Mouse (Mus musculus) heart, embryonic 13.5 days (tissue): Measurements from ENCODE around the gene Omt2b. TPM values are rescaled to one million over a fixed set of nuclear protein-coding genes. Genes with fewer than 3 reads are reported as not detected.
A peak's percentile ranks its signal among the peaks of the same experiment; 100 is the strongest.

Experiments
- ATAC-seq: fragments of 200-750 bp; cut with Nextera tagmentation; 2 replicates; pipeline ENCODE4 v1.8.0; 2017; ENCODE audit warnings: moderate TSS enrichment; ENCODE audit not compliant: insufficient number of reproducible peaks, low FRiP score, low TSS enrichment; ENCODE audit errors: extremely low read depth
- H3K27ac ChIP-seq: fragments of 300-500 bp; sonication (generic); replicated peaks from 2 replicates; pipeline ENCODE4 v1.5.1; 2015; ENCODE audit warnings: moderate library complexity, mild to moderate bottlenecking, inconsistent platforms
- H3K27me3 ChIP-seq: fragments of 300-500 bp; sonication (generic); replicated peaks from 2 replicates; pipeline ENCODE4 v1.6.1; 2015; ENCODE audit warnings: mild to moderate bottlenecking, inconsistent platforms
- H3K36me3 ChIP-seq: fragments of 300-500 bp; sonication (generic); 2 replicates; pipeline ENCODE4 v1.6.1; 2015; ENCODE audit warnings: mild to moderate bottlenecking, inconsistent platforms
- H3K4me1 ChIP-seq: fragments of 300-500 bp; sonication (generic); 2 replicates; pipeline ENCODE4 v1.6.1; 2015; ENCODE audit warnings: inconsistent platforms
- H3K4me2 ChIP-seq: fragments of 300-500 bp; sonication (generic); 2 replicates; pipeline ENCODE4 v1.6.1; 2015; ENCODE audit warnings: inconsistent platforms, mild to moderate bottlenecking, moderate library complexity
- H3K4me3 ChIP-seq: fragments of 300-500 bp; sonication (generic); 2 replicates; pipeline ENCODE4 v1.5.1; 2015; ENCODE audit warnings: moderate library complexity, mild to moderate bottlenecking, inconsistent platforms
- H3K9ac ChIP-seq: fragments of 300-500 bp; sonication (generic); 2 replicates; pipeline ENCODE4 v1.6.1; 2015; ENCODE audit warnings: inconsistent platforms, mild to moderate bottlenecking, moderate library complexity
- H3K9me3 ChIP-seq: fragments of 300-500 bp; sonication (generic); 2 replicates; pipeline ENCODE4 v1.6.1; 2016; ENCODE audit warnings: inconsistent platforms
- WGBS: fragments of 180-500 bp; shearing (Covaris S2); methylation state at CpG from one replicate; pipeline ENCODE4 v1.1.7; 2015; ENCODE audit warnings: mixed read lengths; 5-methylcytosine and 5-hydroxymethylcytosine counted together
- polyA plus RNA-seq: library from polyadenylated mRNA; unstranded; fragments of >200 nt; fragmentation: Nextera tagmentation; extraction: Ambion mirVana; gene quantifications from 2 replicates; pipeline ENCODE4 v1.2.1, GENCODE M21; 2015

The Omt2b gene
- polyA plus RNA-seq, 1 experiment from 2014 or later = not detected

DNA sequence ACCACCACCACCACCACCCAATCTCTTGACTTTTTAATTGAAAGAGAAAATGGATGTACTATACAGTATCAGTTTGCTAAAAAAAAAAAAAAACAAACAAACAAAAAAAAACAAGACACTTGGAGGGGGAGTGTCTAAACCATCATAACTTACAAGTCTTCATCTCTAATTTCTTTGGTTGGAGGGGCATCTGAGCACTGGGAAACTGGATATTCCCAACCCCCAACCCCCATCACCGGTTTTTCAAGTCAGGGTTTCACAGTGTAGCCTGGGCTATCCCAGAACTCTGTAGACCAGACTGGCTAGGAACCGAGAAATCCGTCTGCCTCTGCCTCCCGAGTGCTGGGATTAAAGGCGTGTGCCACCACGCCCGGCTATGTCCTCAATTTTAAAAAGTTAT lies 42.4 kb downstream of the Omt2b start:
- H3K4me2 ChIP-seq = no peak overlapping the region
- no peaks in the 10 kb centered on the region for H3K9me3 ChIP-seq
- H3K9ac ChIP-seq = no peak overlapping the region
- ATAC-seq = no peak
- 84% methylated on average over 7 of the region's 7 CpGs for WGBS
- no peak overlapping the region for H3K27ac ChIP-seq
- no peaks in the 10 kb centered on the region for H3K27me3 ChIP-seq
- no peaks in the 10 kb centered on the region for H3K36me3 ChIP-seq
- peaks cover 4% of the 10 kb centered on the region; the same call in 1 of the 2 replicates for H3K4me1 ChIP-seq
- no peak overlapping the region for H3K4me3 ChIP-seq

DNA sequence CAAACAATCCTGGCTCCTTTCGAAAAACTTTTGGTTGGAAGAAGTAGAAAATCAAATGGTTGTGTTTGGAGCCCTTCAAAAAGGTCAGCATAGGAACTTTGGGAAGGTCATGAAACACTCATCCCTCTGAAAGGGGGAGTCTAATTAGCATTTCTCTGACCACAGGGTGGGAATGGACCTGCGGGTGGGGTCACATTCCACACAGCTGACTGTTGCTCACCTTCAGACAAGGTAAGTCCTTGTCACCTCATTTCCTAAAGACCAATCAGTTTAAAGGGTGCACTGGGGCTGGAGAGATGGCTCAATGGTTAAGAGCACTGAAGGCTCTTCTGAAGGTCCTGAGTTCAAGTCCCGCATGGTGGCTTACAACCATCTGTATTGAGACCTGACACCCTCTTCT lies 44.1 kb downstream of the Omt2b start:
- Histone ChIP-seq H3K4me1 (peaks cover 4% of the 10 kb centered on the region; the same call in 1 of the 2 replicates), H3K27ac (no peak overlapping the region), H3K4me3 (no peak overlapping the region), H3K27me3 (no peaks in the 10 kb centered on the region), H3K9me3 (no peaks in the 10 kb centered on the region), H3K4me2 (no peak overlapping the region), H3K9ac (no peak overlapping the region), H3K36me3 (no peaks in the 10 kb centered on the region)
- ATAC-seq = no peak
- WGBS = 89% methylated on average over 3 of the region's 3 CpGs

DNA sequence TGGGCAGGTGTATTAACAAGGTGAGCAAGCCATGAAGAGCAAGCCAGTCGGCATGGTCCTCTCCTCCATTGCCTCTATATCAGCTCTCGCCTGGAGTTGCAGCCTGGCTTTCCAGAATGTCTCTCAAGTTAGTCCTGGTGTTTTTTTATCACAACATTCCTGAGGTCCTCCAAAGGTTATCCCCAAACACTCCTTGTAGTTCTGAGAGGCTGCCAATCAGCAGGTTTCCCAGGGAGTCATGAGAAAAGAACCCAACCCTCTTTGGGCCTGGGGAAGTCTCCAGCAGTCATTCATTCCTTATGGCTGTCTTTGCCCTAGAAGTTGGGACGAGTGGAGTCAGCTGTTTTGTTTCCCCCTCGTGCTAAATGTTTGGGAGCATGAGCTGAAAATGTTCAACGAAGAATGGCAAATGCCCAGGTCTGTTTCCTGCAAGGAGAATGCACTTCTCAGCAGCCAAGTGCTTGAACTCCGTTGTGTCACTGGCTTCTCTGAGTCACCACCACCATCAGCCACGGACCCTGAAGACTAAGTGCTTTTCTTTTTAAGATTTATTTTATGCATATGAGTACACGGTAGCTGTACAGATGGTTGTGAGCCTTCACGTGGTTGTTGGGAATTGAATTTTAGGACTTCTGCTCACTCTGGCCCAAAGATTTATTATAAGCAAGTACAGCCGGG lies 45.6 kb downstream of the Omt2b start:
- Histone ChIP-seq H3K36me3 (no peaks in the 10 kb centered on the region), H3K27me3 (peaks cover 7% of the 10 kb centered on the region; the same call in 1 of the 2 replicates), H3K4me1 (peaks cover 9% of the 10 kb centered on the region), H3K4me3 (no peak overlapping the region), H3K9ac (no peak overlapping the region), H3K27ac (no peak overlapping the region), H3K4me2 (no peak overlapping the region), H3K9me3 (no peaks in the 10 kb centered on the region)
- ATAC-seq = no peak
- WGBS = 59% methylated on average over 10 of the region's 10 CpGs

DNA sequence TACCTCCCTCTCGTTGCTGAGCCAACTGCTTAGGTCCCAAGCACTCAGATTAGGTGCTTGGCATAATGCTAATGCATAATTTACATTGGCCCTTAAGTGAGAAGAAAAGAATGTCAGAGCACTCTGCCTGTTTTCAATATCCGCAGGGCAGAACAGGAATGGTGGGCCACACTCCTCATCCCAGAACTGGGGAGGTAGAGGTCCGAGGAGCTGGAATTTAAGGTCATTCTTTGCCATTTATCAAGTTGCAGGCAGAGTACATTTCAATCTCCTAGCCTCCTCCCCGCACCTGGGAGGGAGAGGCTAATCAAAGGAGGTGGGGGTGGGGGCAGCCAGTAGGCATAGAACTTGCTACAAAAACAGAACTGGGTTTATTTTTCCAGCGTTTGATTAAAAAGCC lies 47.0 kb downstream of the Omt2b start:
- Histone ChIP-seq H3K4me1 (peaks cover 16% of the 10 kb centered on the region), H3K9me3 (no peaks in the 10 kb centered on the region), H3K27me3 (peaks cover 11% of the 10 kb centered on the region; the same call in 1 of the 2 replicates), H3K27ac (no peak overlapping the region), H3K4me3 (no peak overlapping the region), H3K36me3 (no peaks in the 10 kb centered on the region), H3K9ac (no peak overlapping the region), H3K4me2 (no peak overlapping the region)
- ATAC-seq = no peak
- 48% methylated on average over 5 of the region's 5 CpGs for WGBS

DNA sequence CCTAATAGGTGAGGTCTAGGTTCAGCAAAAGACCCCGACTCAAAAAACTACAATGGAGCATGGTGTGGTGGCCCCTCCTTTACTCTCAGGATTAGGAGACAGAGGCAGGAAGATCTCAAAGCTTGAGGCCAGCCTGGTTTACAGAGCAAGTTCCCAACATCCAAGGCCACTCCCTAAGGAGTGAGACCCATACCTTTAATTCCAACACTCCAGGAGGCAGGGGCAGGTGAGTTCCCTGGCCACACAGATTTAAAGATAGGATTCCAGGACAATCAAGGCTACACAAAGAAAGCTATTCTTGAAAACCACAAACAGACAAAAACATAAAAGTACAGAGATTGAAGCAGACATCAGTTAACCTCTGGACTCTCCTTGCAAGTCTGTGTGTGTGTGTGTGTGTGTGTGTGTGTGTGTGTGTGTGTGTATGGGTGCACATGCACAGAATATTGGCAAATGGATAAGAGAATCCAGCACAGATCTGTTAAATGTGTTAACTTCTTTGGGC lies 47.5 kb downstream of the Omt2b start:
- H3K4me3 ChIP-seq = no peak overlapping the region
- WGBS = 59% methylated on average over 1 of the region's 1 CpGs

DNA sequence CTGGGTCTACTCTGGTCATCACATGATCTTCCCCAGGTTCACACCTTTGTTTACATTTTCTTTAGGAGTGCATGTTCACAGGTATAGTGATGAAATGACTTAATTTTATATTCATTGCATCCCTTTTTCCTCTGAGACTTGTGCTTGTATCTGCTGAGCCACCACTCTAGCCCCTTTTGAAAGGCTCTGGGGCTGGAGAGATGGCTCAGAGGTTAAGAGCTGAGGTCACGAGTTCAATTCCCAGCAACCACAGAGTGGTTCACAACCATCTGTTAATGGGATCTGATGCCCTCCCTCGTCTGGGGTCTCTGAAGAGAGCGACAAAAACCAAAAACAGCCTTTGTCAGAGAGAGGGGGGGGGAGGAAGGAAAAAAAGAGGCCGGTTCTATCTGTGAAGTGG lies 48.1 kb downstream of the Omt2b start:
- Histone ChIP-seq H3K4me1 (peaks cover 16% of the 10 kb centered on the region), H3K27me3 (peaks cover 21% of the 10 kb centered on the region), H3K9me3 (no peaks in the 10 kb centered on the region), H3K27ac (no peak overlapping the region), H3K4me2 (no peak overlapping the region), H3K9ac (no peak overlapping the region), H3K4me3 (no peak overlapping the region), H3K36me3 (no peaks in the 10 kb centered on the region)
- no peak for ATAC-seq
- 67% methylated on average over 4 of the region's 4 CpGs for WGBS

More for the DNA sequence above, 47.5 kb downstream of the Omt2b start:
- no peak for ATAC-seq
- H3K4me2 ChIP-seq = no peak overlapping the region
- no peaks in the 10 kb centered on the region for H3K36me3 ChIP-seq
- H3K9me3 ChIP-seq = no peaks in the 10 kb centered on the region
- no peak overlapping the region for H3K9ac ChIP-seq
- no peak overlapping the region for H3K27ac ChIP-seq
- peaks cover 16% of the 10 kb centered on the region for H3K27me3 ChIP-seq
- H3K4me1 ChIP-seq = peaks cover 16% of the 10 kb centered on the region

DNA sequence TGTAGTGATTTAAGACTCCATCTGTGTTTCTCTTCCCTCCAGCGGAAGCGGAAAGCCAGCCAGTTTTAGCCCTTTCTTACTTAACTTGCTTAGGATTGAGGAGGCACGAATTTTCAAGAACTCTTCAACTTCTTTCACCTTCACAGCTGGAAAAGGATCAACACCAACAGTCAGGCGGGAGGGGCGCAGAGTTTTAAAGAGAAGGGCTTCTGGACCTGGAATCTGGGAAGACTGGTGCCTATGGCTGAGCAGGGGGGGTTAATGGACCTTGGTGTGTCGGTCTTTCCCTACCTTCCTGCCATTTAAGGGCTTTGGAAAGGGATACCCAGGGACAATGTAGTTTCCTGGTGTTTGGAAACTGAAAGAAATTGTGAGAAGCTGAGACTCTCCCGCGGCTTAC lies 50.2 kb downstream of the Omt2b start:
- Histone ChIP-seq H3K4me2 (peak overlapping the region; percentile 77), H3K9me3 (no peaks in the 10 kb centered on the region), H3K4me3 (peak overlapping the region; percentile 46; the same call in 1 of the 2 replicates), H3K27me3 (peaks cover 22% of the 10 kb centered on the region), H3K36me3 (no peaks in the 10 kb centered on the region), H3K9ac (no peak overlapping the region), H3K4me1 (peaks cover 16% of the 10 kb centered on the region), H3K27ac (no peak overlapping the region)
- WGBS = 36% methylated on average over 8 of the region's 8 CpGs
- ATAC-seq = no peak

DNA sequence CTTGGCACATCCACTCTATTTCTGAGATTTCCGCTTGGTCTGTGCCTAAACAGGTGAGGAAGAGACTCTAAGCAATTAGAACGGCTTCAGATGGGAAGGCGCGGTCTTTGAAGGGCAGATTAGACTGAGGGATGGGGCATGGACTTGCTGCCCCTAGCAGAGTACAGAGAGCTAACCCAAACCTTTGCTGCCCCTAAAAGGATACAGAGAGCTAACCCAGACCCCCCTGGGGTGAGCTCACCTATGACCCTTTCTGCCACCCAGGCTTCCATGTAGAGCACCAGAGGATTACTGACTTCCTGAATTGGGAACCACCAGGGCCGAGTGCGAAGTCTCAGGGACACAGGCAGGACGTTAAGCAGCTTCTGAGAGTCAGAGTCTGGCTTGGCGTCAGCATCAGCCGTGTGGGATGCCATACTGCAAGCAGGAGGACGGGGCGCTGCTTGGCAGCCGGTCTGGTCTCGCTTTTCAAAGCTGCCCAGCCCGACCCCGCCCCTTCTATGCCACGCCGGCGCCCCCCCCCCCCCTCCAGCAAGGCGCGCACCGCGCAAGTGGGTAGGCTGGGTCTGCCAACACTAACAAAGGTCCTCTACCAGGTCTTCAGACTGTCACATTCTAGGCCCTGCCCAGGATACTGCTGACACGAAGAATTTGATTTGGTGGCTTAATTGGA lies 50.9 kb downstream of the Omt2b start, which contains the start of gene Ooep:
Gene Ooep (minus strand): TSS at position 613 of the 673 bp plus-strand sequence.
- Histone ChIP-seq H3K9ac (peak within 1 kb of the TSS; percentile 73), H3K4me2 (peak within 1 kb of the TSS; percentile 77), H3K9me3 (no peaks in the 10 kb centered on the region), H3K27ac (no peak within 1 kb of the TSS), H3K4me1 (peaks cover 12% of the 10 kb centered on the region), H3K36me3 (no peaks in the 10 kb centered on the region), H3K4me3 (peak within 1 kb of the TSS; percentile 46), H3K27me3 (peaks cover 22% of the 10 kb centered on the region)
- 5% methylated on average over 23 of the region's 23 CpGs for WGBS
- ATAC-seq = no peak; the same call in 1 of the 2 replicates

Other genes with a start within 250 kb of the Omt2b start
- 39.6 and 39.7 TPM in 2 replicates for gene Fbxo9, start 218.5 kb upstream of the Omt2b start, polyA plus RNA-seq
- 14.0 and 14.9 TPM in 2 replicates for gene Ick, start 218.4 kb upstream of the Omt2b start, polyA plus RNA-seq
- 62.7 and 72.4 TPM in 2 replicates for gene Gsta4, start 144.8 kb upstream of the Omt2b start, polyA plus RNA-seq
- not detected in 2 replicates for gene Gsta1, start 96.9 kb upstream of the Omt2b start, polyA plus RNA-seq
- not detected in 2 replicates for gene Gm3776, start 70.5 kb upstream of the Omt2b start, polyA plus RNA-seq
- not detected in 2 replicates for gene Gm10639, start 37.7 kb upstream of the Omt2b start, polyA plus RNA-seq
- not detected in 2 replicates for gene Omt2a, start 12.8 kb upstream of the Omt2b start, polyA plus RNA-seq
- not detected in 2 replicates for gene Gsta2, start 28.2 kb downstream of the Omt2b start, polyA plus RNA-seq
- gene Dppa5a, start 40.6 kb downstream of the Omt2b start, polyA plus RNA-seq = not detected in 2 replicates
- 0.52 and 0.80 TPM in 2 replicates for gene Ooep, start 51.1 kb downstream of the Omt2b start, polyA plus RNA-seq
- gene Ddx43, start 68.2 kb downstream of the Omt2b start, polyA plus RNA-seq = 0.19 and 0.27 TPM in 2 replicates
- gene Cgas, start 115.6 kb downstream of the Omt2b start, polyA plus RNA-seq = 0.64 and 0.76 TPM in 2 replicates
- gene Mto1, start 120.6 kb downstream of the Omt2b start, polyA plus RNA-seq = 26.4 and 29.5 TPM in 2 replicates
- gene Gm17324, start 121.2 kb downstream of the Omt2b start, polyA plus RNA-seq = 0.51 and 0.71 TPM in 2 replicates
- gene Eef1a1, start 161.6 kb downstream of the Omt2b start, polyA plus RNA-seq = 3,078 and 3,363 TPM in 2 replicates